Comparison of ENCODE assay signal across 9 mouse cellular contexts in genomic region chr7:122494088-122494487, GRCm38 (mm10).
DNase-seq lines count a peak whose midpoint lies in the region; ATAC-seq and TF ChIP-seq lines count a peak whose summit lies in the region.
"Had no signal": no experiment of that assay in that cellular context is flagged by ENCODE, and none has a peak within 500 bp of the region (broad histone marks: within the 10 kb centered on the region; RNA-seq: fewer than 3 reads in every experiment).

No protein-coding gene starts in this region.

- H3K4me1 ChIP-seq in spleen, adult 2 months (ENCODE audit: control insufficient read depth, insufficient read depth, insufficient read length) = no peaks in the 10 kb centered on the region
- H3K4me1 ChIP-seq in liver, embryonic 14.5 days (replicated peaks; ENCODE audit: control insufficient read depth in 2 of 2, insufficient read depth in 2 of 2, low read length in 1 of 2) = no peaks in the 10 kb centered on the region

- peak; percentile 46 to 55 for DNase-seq in cerebellum, adult 18-20 months
- no peak for DNase-seq in cerebellum, adult 11-12 months
- no peak for DNase-seq in spleen, adult 2 months (ENCODE audit: low read depth in 1 of 2, low spot score in 2 of 2)
- DNase-seq in spleen, postnatal 14 days (ENCODE audit: low spot score in 2 of 2) = no peak
- DNase-seq in embryo, embryonic 11 days = peak; percentile 82
- no peak for DNase-seq in liver, embryonic 14.5 days (ENCODE audit: low read depth in 3 of 3, low spot score in 3 of 3)
- no peak for DNase-seq in right cerebral cortex, postnatal 10 days (ENCODE audit: low spot score in 2 of 2)
- no peak for DNase-seq in spleen, postnatal 4 days (ENCODE audit: low spot score in 2 of 2)

- H3K9me3 ChIP-seq in liver, embryonic 14.5 days (ENCODE audit: control insufficient read depth, low read length) = no peaks in the 10 kb centered on the region

- H3K27me3 ChIP-seq in spleen, adult 2 months (ENCODE audit: control insufficient read depth, insufficient read depth, low read length) = no peaks in the 10 kb centered on the region
- no peaks in the 10 kb centered on the region for H3K27me3 ChIP-seq in liver, embryonic 14.5 days (ENCODE audit: control insufficient read depth, insufficient read depth, low read length)

- 0 out of 2 replicates have a peak, but pooled peaks have one; percentile 16 for TF ChIP-seq CTCF in spleen, adult 2 months (IDR thresholded peaks at IDR 0.05; ENCODE audit: extremely low read depth, insufficient read depth, insufficient read length, insufficient replicate concordance)
- TF ChIP-seq CTCF in liver, embryonic 14.5 days (IDR thresholded peaks at IDR 0.05; ENCODE audit: low read depth) = peak; percentile 62

- H3K27ac ChIP-seq in spleen, adult 2 months (ENCODE audit: insufficient read depth, low read length) = no peak overlapping the region
- H3K27ac ChIP-seq in liver, embryonic 14.5 days = no peak overlapping the region

- WGBS in spleen, adult 2 months = 55% methylated on average over 3 of the region's 3 CpGs
- WGBS in liver, embryonic 14.5 days (ENCODE audit: insufficient replicate concordance) = 31% methylated on average over 3 of the region's 3 CpGs

- ATAC-seq in liver, embryonic 14.5 days (ENCODE audit: insufficient read depth) = no peak

- H3K9ac ChIP-seq in liver, embryonic 14.5 days (replicated peaks) = no peak overlapping the region

- H3K36me3 ChIP-seq in spleen, adult 2 months (ENCODE audit: control insufficient read depth, insufficient read depth, low read length) = peaks cover 12% of the 10 kb centered on the region
- H3K36me3 ChIP-seq in liver, embryonic 14.5 days (replicated peaks; ENCODE audit: control insufficient read depth, insufficient read depth, low read depth) = no peaks in the 10 kb centered on the region
- H3K36me3 ChIP-seq: G1E had no signal

- no peak for TF ChIP-seq EP300 in liver, embryonic 14.5 days (IDR thresholded peaks at IDR 0.05; ENCODE audit: low read depth)

- TF ChIP-seq POLR2A in spleen, adult 2 months (IDR thresholded peaks at IDR 0.05; ENCODE audit: low read depth, low read length) = no peak

- H3K4me3 ChIP-seq in spleen, adult 2 months (ENCODE audit: extremely low read depth, insufficient read depth, insufficient read length) = no peak overlapping the region
- H3K4me3 ChIP-seq in liver, embryonic 14.5 days (ENCODE audit: insufficient read depth in 1 of 2, low read depth in 2 of 2, low read length in 2 of 2) = no peak overlapping the region

- H3K4me2 ChIP-seq in liver, embryonic 14.5 days (ENCODE audit: low read depth) = no peak overlapping the region

Comparison
In these comparisons a context has a peak if more than half of its experiments do, and no peak if none do; other contexts are left out.
1. DNase-seq: peak in cerebellum, adult 18-20 months (2 of 2) and embryo, embryonic 11 days (single experiment); none in cerebellum, adult 11-12 months (single experiment), spleen, adult 2 months (0 of 2), spleen, postnatal 14 days (0 of 2), liver, embryonic 14.5 days (0 of 3), right cerebral cortex, postnatal 10 days (0 of 2) and spleen, postnatal 4 days (0 of 2).